Mouse (Mus musculus): ENCODE results near the gene Psap. TPM values are rescaled to one million over a fixed set of nuclear protein-coding genes. Genes with fewer than 3 reads are reported as not detected.

The Psap gene
- polyA plus RNA-seq, 1 experiment from 2014 or later, result 1,741 TPM

DNA sequence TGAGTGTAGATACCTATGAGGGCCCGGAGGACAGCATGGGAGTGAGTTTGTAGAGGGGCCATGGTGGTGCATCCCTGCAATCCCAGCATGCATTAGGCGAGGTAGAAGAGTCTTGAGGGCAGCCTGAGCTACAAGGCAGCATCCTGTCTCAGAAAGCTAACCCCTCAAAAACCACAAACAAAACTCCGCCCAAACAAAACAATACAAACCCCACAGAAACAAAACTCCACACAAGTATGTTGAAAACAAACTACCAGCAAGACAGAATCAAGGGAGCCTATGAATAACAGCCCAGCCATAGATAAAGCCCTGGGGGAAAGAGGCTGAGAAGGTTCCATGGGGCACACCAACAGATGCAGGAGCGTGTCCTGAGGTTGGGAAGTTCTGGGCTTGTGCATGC lies 68.6 kb downstream of the Psap start:
- no peak for DNase-seq (ENCODE audit: low read depth, low spot score)
- CTCF ChIA-PET, result no interaction called here
- no peak for TF ChIP-seq CTCF (IDR thresholded peaks at IDR 0.05)
- in situ Hi-C loops (cut with MboI; ENCODE audit: low pct_unique_long_range_greater_than_20kb), result no loop called here
- no peaks in the 10 kb centered on the region for H3K27me3 ChIP-seq
- no peak for ATAC-seq
- POLR2A ChIA-PET, result interaction anchor here (0.6 kb wide), 1 partner anchor 114 kb away, joined by 5 read pairs; no protein-coding TSS in a partner anchor

DNA sequence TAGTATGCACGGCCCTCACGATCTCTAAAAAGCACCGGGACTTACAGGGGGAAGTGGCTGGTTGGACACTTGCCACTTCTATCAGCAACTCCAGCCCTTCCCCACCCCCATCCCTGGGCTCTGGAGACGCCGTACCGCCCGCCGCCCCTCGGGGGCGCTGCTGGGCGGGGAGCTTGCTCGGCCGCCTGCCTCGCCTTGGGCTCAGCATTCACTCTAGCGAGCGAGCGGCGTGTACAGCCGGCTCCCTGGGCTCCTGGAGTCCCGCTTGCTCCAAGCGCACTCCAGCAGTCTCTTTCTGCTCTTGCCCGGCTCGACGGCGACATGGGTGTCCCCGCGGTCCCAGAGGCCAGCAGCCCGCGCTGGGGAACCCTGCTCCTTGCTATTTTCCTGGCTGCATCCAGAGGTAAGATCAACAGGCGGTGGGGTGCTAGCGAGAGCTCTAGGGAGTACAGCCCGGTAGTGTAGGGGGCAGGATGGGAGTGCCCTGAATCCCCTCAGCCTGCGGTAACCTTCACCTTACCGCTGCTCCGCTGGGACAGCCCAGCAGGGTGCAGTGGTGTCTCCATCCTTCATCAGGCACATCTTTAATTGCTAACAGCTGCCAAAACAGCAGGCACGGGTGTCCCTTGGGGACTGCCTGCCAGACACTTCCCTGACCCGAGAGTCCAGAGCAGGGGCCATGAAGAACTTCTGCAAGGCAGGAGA lies 69.4 kb downstream of the Psap start, which contains the start of gene Vsir:
TSS of gene Vsir (plus strand) at position 151 of the 705 bp plus-strand sequence.
- TF ChIP-seq CTCF (IDR thresholded peaks at IDR 0.05), result no peak
- in situ Hi-C loops (cut with MboI; ENCODE audit: low pct_unique_long_range_greater_than_20kb), result no loop called here
- POLR2A ChIA-PET, result no interaction called here
- H3K27me3 ChIP-seq, result no peaks in the 10 kb centered on the region
- DNase-seq (ENCODE audit: low read depth, low spot score), result no peak
- no peak for ATAC-seq
- CTCF ChIA-PET, result no interaction called here

DNA sequence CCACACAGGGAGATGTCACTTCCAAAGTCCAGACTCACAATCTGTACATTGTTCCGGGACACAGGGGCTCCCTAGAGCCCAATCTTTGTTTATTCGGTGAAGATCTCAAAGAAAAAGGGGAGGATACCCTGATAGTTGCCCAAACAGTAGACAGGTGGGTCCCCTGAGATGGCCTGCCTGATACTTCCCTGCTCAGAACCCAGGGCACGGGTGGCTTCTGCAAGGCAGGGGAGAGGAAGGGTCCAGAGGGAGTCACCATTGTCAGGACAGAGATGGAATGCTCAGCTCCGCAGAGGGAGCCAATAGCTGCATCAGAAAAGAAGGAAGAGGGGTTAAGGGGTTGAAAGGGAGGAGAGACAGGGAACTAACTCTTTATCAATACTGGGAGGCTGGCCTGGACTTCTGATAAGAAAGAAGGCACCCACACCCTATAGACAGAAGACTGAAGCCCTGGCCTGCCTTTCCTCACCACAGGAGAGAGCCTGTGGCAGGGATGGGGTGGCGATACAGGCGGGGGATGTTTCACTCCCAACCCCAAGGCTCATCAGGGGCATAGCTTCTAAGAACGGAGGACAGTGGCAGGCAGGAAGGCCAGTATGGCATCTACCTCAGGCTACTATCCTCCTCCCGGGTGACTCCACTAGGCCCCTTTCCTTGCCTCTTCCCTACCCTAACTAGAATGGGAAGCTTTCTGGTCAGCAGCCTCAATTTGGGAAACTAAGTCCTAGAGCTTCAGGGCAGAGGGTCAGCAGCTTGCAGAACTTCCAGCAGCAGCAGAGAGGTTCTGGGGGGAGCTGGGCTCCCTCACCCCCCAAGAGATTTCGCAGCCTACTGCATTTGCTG lies 70.6 kb downstream of the Psap start:
- in situ Hi-C loops (cut with MboI; ENCODE audit: low pct_unique_long_range_greater_than_20kb), result no loop called here
- TF ChIP-seq CTCF (IDR thresholded peaks at IDR 0.05), result no peak
- ATAC-seq (no peak), DNase-seq (ENCODE audit: low read depth, low spot score) (no peak)
- ChIA-PET POLR2A (no interaction called here), CTCF (interaction anchor here (0.8 to 1.5 kb wide), 2 partner anchors 59 to 71 kb away, joined by 4 read pairs; no protein-coding TSS in a partner anchor)
- no peaks in the 10 kb centered on the region for H3K27me3 ChIP-seq

DNA sequence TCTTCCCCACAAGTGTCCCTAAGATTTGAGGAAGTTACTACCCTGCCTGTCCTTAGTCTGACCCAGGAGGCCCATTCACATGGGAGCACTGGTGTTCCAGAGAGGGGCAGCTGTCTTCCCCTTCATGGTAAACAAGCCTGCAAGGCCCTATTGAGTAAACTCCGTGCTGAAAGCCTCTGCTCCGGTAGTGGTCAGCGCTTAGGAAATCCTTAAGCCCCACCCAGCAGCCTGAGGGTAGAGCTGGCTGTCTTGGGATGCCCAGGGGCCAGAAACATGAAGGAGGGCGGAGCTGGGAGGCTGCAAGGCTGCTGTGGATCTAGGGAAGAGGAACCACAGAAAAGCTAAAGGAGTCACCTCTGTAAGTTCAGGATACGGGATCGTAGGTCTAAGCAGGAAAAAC lies 71.6 kb downstream of the Psap start:
- in situ Hi-C loops (cut with MboI; ENCODE audit: low pct_unique_long_range_greater_than_20kb), result no loop called here
- no peak for TF ChIP-seq CTCF (IDR thresholded peaks at IDR 0.05)
- H3K27me3 ChIP-seq, result no peaks in the 10 kb centered on the region
- ChIA-PET POLR2A (no interaction called here), CTCF (interaction anchor here (1.5 kb wide), 1 partner anchor 58 kb away, joined by 4 read pairs; no protein-coding TSS in a partner anchor)
- no peak for DNase-seq (ENCODE audit: low read depth, low spot score)
- no peak for ATAC-seq

DNA sequence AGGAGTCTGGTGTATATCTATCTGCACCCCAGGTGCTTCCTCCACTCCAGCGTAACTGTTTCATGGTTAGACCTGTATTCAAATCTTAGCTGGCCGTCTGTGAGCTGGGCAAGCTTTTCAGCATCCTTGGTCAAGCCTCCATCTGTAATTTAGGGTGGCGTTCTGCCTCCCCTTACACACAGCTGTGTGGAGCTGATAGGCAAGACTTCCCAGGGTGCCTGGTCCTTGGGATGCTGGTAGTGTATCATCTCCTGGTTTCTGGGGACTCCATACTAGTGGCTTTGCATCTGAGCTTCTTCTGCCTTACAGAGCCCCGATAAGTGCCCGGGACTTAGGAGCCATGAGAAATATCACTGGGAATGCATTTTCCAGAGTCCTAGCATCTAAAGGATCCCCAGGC lies 72.2 kb downstream of the Psap start:
- DNase-seq (ENCODE audit: low read depth, low spot score) (no peak), ATAC-seq (no peak)
- H3K27me3 ChIP-seq, result no peaks in the 10 kb centered on the region
- no peak for TF ChIP-seq CTCF (IDR thresholded peaks at IDR 0.05)
- in situ Hi-C loops (cut with MboI; ENCODE audit: low pct_unique_long_range_greater_than_20kb), result no loop called here
- POLR2A ChIA-PET, result no interaction called here
- CTCF ChIA-PET, result interaction anchor here (1.5 kb wide), 1 partner anchor 58 kb away, joined by 4 read pairs; no protein-coding TSS in a partner anchor

DNA sequence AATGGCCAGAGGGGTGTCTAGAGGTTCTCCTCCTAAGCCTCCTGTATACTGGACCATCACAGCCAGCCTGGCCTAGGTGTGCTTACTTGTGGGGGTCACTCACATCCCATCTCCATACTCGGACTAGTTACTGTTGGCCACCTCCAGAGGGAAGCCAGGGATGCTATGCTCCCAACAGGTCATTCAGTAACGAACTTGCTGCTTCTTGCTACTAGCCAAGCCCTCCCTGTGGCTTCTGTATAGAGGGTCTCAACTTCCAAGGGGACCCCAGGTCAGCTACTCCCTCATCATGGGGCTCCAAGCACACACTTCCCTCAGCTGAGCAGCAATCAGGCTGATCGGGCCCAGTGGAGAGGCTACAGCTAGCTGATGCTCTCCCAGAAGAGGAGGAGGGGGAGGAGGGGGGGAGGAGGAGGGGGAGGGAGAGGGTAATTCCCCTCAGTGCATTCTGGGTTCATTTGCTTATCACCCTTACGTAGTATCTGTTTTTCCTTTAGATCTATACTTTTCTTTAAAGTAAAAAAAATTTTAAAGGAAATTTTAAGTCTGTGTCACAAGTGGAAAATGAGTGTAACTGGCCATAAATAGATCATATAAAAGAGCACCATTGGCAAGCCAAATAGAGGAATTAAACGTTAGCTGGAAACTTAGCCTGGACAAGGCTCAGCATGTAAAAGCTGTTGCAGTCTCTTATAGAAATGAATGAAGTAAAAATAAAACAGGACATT lies 72.8 kb downstream of the Psap start:
- in situ Hi-C loops (cut with MboI; ENCODE audit: low pct_unique_long_range_greater_than_20kb), result no loop called here
- ATAC-seq (no peak), DNase-seq (ENCODE audit: low read depth, low spot score) (no peak)
- ChIA-PET POLR2A (no interaction called here), CTCF (no interaction called here)
- H3K27me3 ChIP-seq, result no peaks in the 10 kb centered on the region
- TF ChIP-seq CTCF (IDR thresholded peaks at IDR 0.05), result no peak

DNA sequence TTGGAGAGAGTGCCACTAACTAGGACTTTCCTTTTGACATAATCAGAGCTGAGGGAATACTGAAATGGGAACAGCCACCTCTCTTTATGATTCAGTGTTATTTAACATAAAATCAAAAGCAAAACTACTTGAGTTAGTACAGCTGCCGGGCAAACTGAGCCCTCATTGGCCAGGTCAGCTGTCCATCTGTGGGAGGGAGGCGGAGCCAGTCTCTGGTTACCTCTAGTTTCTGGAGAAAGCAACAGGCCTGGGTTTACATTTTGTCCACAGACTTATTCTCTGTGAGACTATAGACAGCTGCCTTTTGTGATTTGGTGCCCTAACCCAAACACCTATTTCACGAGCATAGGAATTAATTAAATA lies 73.4 kb downstream of the Psap start:
- no peak for ATAC-seq
- ChIA-PET POLR2A (no interaction called here), CTCF (no interaction called here)
- H3K27me3 ChIP-seq, result no peaks in the 10 kb centered on the region
- in situ Hi-C loops (cut with MboI; ENCODE audit: low pct_unique_long_range_greater_than_20kb), result no loop called here
- peak; percentile 54 for DNase-seq (ENCODE audit: low read depth, low spot score)
- no peak for TF ChIP-seq CTCF (IDR thresholded peaks at IDR 0.05)

DNA sequence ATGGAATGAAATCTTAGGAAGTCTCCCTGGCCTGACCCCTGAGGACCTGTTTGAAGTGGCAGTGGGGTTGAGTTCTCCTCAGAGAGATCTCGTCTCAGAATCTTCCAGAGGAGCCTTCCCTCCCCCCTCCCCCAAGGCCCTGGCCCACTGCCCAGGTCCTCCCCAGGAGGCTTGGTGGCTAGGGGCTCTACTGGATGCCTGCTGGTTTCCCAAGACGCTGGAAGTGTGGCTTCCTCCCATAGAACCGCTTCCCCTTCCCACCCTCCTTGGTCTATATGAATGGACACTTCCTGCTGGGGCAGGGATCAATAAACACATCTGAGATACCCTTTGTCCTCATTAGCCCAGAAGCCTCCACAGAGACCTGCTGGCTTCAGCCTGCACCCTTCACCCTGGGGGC lies 73.8 kb downstream of the Psap start:
- H3K27me3 ChIP-seq, result no peaks in the 10 kb centered on the region
- no peak for TF ChIP-seq CTCF (IDR thresholded peaks at IDR 0.05)
- ATAC-seq (no peak), DNase-seq (ENCODE audit: low read depth, low spot score) (no peak)
- POLR2A ChIA-PET, result no interaction called here
- in situ Hi-C loops (cut with MboI; ENCODE audit: low pct_unique_long_range_greater_than_20kb), result no loop called here
- CTCF ChIA-PET, result no interaction called here

DNA sequence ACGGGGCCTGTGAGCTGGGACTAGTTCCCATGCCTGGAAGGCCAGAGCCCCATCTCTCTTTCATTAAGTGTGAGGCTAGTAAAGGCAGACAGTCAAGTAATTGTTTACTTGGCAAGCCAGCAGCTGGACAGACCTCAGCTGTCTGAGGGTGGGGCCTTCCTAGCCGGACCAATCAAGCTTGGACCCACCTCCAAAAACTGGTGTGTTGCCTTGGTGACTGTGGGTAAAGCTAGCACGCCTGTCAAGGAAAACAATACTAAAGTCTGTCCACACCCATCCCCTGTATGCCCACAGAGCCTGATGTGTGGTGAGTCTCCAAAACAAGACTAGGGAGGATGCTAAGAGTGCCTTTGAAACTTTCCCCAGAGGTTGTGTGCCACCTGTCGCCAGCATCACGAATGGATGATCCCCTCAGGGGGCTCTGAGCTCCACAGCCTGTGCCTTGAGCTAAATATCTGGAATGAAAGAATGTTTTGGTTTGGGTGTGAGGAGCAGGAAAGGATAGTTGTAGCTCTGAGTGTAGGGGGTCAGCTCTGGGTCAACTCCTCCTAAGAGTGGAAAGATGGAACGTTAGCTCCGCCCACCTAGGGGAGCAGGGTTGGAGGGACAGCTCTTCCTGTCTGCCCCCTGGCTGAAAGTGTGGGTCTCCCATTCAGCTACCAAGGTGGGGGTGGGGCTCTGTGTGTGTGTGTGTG lies 74.5 kb downstream of the Psap start:
- H3K27me3 ChIP-seq, result no peaks in the 10 kb centered on the region
- CTCF ChIA-PET, result interaction anchor here (1.1 kb wide), 1 partner anchor 46 kb away, joined by 4 read pairs; no protein-coding TSS in a partner anchor
- TF ChIP-seq CTCF (IDR thresholded peaks at IDR 0.05), result no peak
- no peak for ATAC-seq
- POLR2A ChIA-PET, result interaction anchor here (0.6 to 0.7 kb wide), 2 partner anchors 36 to 65 kb away, joined by 3 to 6 read pairs; no protein-coding TSS in a partner anchor
- in situ Hi-C loops (cut with MboI; ENCODE audit: low pct_unique_long_range_greater_than_20kb), result no loop called here
- peak; percentile 34 for DNase-seq (ENCODE audit: low read depth, low spot score)

Other genes with a start within 250 kb of the Psap start
- gene Spock2, start 171.4 kb upstream of the Psap start, polyA plus RNA-seq (2021), result 0.08 TPM
- gene Chst3, start 58.4 kb upstream of the Psap start, polyA plus RNA-seq (2021), result 3.0 TPM
- gene Vsir, start 69.2 kb downstream of the Psap start, polyA plus RNA-seq (2021), result 2.7 TPM
- gene Gm17455, start 122.1 kb downstream of the Psap start, polyA plus RNA-seq (2021), result not detected